Mouse (Mus musculus) bone marrow macrophage, adult 2 months (primary cell): ENCODE data around the gene Olfr1394. TPM values are rescaled to one million over a fixed set of nuclear protein-coding genes. Genes with fewer than 3 reads are reported as not detected.

Experiments used
- H3K27ac ChIP-seq: 2 replicates; pipeline ENCODE4 v1.5.1; 2012; ENCODE audit warnings: low read depth, low read length; ENCODE audit not compliant: insufficient read depth
- H3K4me1 ChIP-seq: 2 replicates; pipeline ENCODE4 v1.6.1; 2012; ENCODE audit warnings: low read length; ENCODE audit not compliant: control insufficient read depth, insufficient read depth
- H3K4me3 ChIP-seq: 2 replicates; pipeline ENCODE4 v1.5.1; 2012; ENCODE audit warnings: mild to moderate bottlenecking, low read length, moderate library complexity; ENCODE audit not compliant: insufficient read depth
- CTCF ChIP-seq: IDR thresholded peaks from 2 replicates; pipeline ENCODE4 v1.5.1; 2012; ENCODE audit warnings: low read depth, mild to moderate bottlenecking, low read length, moderate library complexity
- POLR2A ChIP-seq: IDR thresholded peaks from 2 replicates; pipeline ENCODE4 v1.6.1; 2012; ENCODE audit warnings: mild to moderate bottlenecking, low read depth, low read length, borderline replicate concordance
- polyA plus RNA-seq: library from polyadenylated mRNA; stranded (reverse); fragments of >200 nt; gene quantifications from 2 replicates; pipeline ENCODE4 v1.2.4, GENCODE M21; 2012; ENCODE audit not compliant: missing spikeins, insufficient read depth, insufficient read length

Gene Olfr1394
- polyA plus RNA-seq, result not detected in 2 replicates

DNA sequence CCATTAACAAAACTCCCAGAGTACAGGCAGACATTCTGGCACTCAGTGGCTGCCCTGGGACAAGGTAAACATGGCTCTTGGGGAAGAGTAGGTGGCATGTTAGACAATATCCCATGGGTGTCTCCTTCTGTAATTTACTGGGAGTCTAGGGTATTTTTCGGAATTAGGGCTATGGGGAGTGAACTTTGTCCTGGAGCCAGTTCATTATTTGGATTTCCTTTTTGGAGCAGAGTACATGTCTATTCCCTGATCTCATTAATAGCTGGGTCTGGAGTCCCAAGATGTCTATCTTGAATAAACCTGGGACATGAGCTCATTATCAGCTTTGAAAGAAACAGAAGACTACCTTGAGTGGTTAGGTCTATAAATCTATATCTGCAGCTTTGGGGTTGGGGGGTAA is at the start of gene Olfr1394:
TSS of gene Olfr1394 (plus strand) at position 301 of the 400 bp plus-strand sequence.
- no peak within 1 kb of the TSS for H3K4me3 ChIP-seq
- peaks cover 8% of the 10 kb centered on the region for H3K4me1 ChIP-seq
- TF ChIP-seq CTCF (no peak), POLR2A (no peak)
- H3K27ac ChIP-seq, result no peak within 1 kb of the TSS

DNA sequence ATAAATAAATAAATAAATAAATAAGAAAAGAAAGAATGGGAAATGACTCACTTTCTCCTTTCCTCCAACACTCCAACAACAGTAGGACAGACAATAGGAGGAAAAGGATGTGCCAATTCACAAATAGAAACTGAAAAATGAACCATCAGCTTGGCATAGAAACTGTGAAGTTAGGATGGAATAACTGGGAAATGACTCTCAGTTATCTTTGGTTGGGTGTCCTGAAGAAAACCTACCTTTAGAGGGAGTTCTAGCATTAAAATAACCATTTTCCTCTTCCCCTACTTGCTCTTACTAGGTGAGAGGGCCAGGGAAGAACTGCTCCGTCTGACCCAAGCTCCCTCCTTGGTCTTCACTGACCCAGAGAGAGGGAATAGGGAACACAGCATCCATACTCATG is 48.4 kb upstream of the Olfr1394 start:
- no peak overlapping the region for H3K4me3 ChIP-seq
- H3K4me1 ChIP-seq, result peaks cover 20% of the 10 kb centered on the region
- H3K27ac ChIP-seq, result no peak overlapping the region
- TF ChIP-seq CTCF, result no peak
- no peak for TF ChIP-seq POLR2A

GRCm38 (mm10) chr11:49107650-49108537 is 46.3 kb upstream of the Olfr1394 start:
- TF ChIP-seq POLR2A (no peak), CTCF (no peak)
- Histone ChIP-seq H3K4me1 (peaks cover 7% of the 10 kb centered on the region; the same call in 1 of the 2 replicates), H3K27ac (no peak overlapping the region), H3K4me3 (no peak overlapping the region)

- H3K4me1 ChIP-seq, result peaks cover 4% of the 10 kb centered on the region; the same call in 1 of the 2 replicates
- TF ChIP-seq CTCF (no peak; the same call in 1 of the 2 replicates), POLR2A (no peak)
- no peak overlapping the region for H3K27ac ChIP-seq
- no peak overlapping the region for H3K4me3 ChIP-seq
These were observed 45.3 kb upstream of the Olfr1394 start for GRCm38 (mm10) chr11:49108833-49109232.

GRCm38 (mm10) chr11:49111000-49111399 is 43.2 kb upstream of the Olfr1394 start:
- no peak overlapping the region for H3K27ac ChIP-seq
- no peak overlapping the region for H3K4me3 ChIP-seq
- H3K4me1 ChIP-seq, result peaks cover 4% of the 10 kb centered on the region; the same call in 1 of the 2 replicates
- no peak for TF ChIP-seq POLR2A
- no peak for TF ChIP-seq CTCF

GRCm38 (mm10) chr11:49112624-49113219 is 41.5 kb upstream of the Olfr1394 start:
- TF ChIP-seq POLR2A (no peak), CTCF (no peak)
- H3K4me3 ChIP-seq, result no peak overlapping the region
- no peak overlapping the region for H3K27ac ChIP-seq
- H3K4me1 ChIP-seq, result peaks cover 4% of the 10 kb centered on the region; the same call in 1 of the 2 replicates

DNA sequence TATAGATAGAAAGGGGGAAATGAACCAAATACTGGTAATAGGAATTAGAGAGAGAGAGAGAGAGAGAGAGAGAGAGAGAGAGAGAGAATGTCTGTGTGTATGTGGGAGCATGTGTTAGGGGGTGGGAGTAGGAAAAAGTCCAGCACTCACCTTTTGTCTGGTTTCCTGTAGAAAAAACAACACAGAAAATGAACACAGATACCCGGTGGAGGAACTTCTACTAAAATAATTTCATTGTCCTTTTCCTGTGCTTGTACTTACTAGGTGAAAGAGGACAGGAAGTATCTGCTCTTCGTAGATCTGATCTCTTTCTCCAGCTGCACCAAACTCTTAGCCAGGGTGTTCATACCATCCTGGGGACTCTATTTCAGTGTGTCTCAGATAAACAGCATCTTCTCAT is 40.0 kb upstream of the Olfr1394 start:
- no peaks in the 10 kb centered on the region for H3K4me1 ChIP-seq
- no peak for TF ChIP-seq POLR2A
- no peak for TF ChIP-seq CTCF
- H3K27ac ChIP-seq, result no peak overlapping the region
- no peak overlapping the region for H3K4me3 ChIP-seq

DNA sequence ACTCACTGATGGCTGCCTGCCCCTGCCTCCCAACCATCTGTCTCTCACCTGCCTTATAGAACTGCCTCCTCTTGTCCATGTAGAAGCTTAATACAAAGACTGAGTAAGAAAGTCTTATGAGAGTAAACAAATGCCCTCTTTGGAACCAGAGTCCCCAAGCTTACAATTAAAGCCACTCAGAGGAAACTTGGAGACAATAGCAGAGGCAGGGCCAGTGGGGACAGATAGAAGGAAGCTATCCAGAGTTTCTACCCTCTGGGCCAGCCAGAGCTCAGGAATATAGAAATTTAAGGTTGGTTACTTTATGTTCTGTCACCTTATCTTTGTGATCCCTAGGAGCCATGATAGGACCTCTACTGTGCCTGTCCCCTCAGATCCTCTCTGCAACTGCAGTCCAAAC is 39.4 kb upstream of the Olfr1394 start, which contains the start of gene Olfr1396:
TSS of gene Olfr1396 (minus strand) at position 101 of the 400 bp plus-strand sequence.
- no peak for TF ChIP-seq CTCF
- TF ChIP-seq POLR2A, result no peak
- Histone ChIP-seq H3K4me1 (no peaks in the 10 kb centered on the region), H3K4me3 (no peak within 1 kb of the TSS), H3K27ac (no peak within 1 kb of the TSS)

GRCm38 (mm10) chr11:49119635-49120034 is 34.5 kb upstream of the Olfr1394 start:
- Histone ChIP-seq H3K4me3 (no peak overlapping the region), H3K4me1 (no peaks in the 10 kb centered on the region), H3K27ac (no peak overlapping the region)
- TF ChIP-seq CTCF, result no peak
- no peak for TF ChIP-seq POLR2A

GRCm38 (mm10) chr11:49124169-49124568 is 30.0 kb upstream of the Olfr1394 start:
- Histone ChIP-seq H3K4me3 (no peak overlapping the region), H3K4me1 (no peaks in the 10 kb centered on the region), H3K27ac (no peak overlapping the region)
- no peak for TF ChIP-seq POLR2A
- no peak for TF ChIP-seq CTCF
